Mouse (Mus musculus): ENCODE results near the gene Zfp704.

GRCm38 (mm10) chr3:9610426-9610825 lies 541 bp upstream of the Zfp704 start:
- TF ChIP-seq FLI1 (IDR thresholded peaks at IDR 0.05; ENCODE audit: low read length): no peak
- no peak for TF ChIP-seq GATA1 (IDR thresholded peaks at IDR 0.05; ENCODE audit: borderline replicate concordance, low read length)

Measured in megakaryocyte, embryonic 14.5 days (primary cell).